Mouse (Mus musculus) embryonic fibroblast, embryonic 13.5 days (primary cell): Measurements from ENCODE around the gene BC030867.

Source experiments
- CTCF ChIP-seq: IDR thresholded peaks from 2 replicates; pipeline ENCODE4 v1.5.1; 2011; ENCODE audit warnings: mild to moderate bottlenecking, control low read depth, low read length, moderate library complexity, borderline replicate concordance; ENCODE audit not compliant: insufficient read depth
- POLR2A ChIP-seq: IDR thresholded peaks from 2 replicates; pipeline ENCODE4 v1.6.1; 2011; ENCODE audit warnings: low read depth, mild to moderate bottlenecking, control low read depth, low read length, moderate library complexity

GRCm38 (mm10) chr11:102244926-102245449, 3.7 kb upstream of the BC030867 start:
- TF ChIP-seq POLR2A (peak; percentile 41; the same call in 1 of the 2 replicates), CTCF (no peak)
